Mouse (Mus musculus) myocyte (in vitro differentiated cells): ENCODE results near the gene Chrne. TPM values are rescaled to one million over a fixed set of nuclear protein-coding genes. Genes with fewer than 3 reads are reported as not detected.

Experiments used
- H3K27me3 ChIP-seq: one replicate; pipeline ENCODE4 v1.6.1; 2011; ENCODE audit not compliant: control insufficient read depth, insufficient read depth, insufficient read length
- H3K36me3 ChIP-seq: one replicate; pipeline ENCODE4 v1.6.1; 2011; ENCODE audit not compliant: control insufficient read depth, insufficient read depth
- H3K4me2 ChIP-seq: one replicate; pipeline ENCODE4 v1.6.1; 2011; ENCODE audit warnings: low read depth, control low read depth
- H3K4me3 ChIP-seq: one replicate; pipeline ENCODE4 v1.5.1; 2011; ENCODE audit warnings: mild to moderate bottlenecking, control low read depth, moderate library complexity
- H3K79me2 ChIP-seq: one replicate; pipeline ENCODE4 v1.6.1; 2011; ENCODE audit not compliant: control insufficient read depth, insufficient read depth
- H3ac ChIP-seq: one replicate; pipeline ENCODE4 v1.6.1; 2011; ENCODE audit not compliant: control insufficient read depth, insufficient read length
- CEBPB ChIP-seq: IDR thresholded peaks from 2 replicates; pipeline ENCODE4 v1.6.1; 2011; ENCODE audit warnings: mild to moderate bottlenecking, moderate library complexity; ENCODE audit not compliant: poor library complexity, insufficient read depth, severe bottlenecking
- E2F4 ChIP-seq: IDR thresholded peaks from one replicate; pipeline ENCODE4 v1.6.1; 2011; ENCODE audit warnings: mild to moderate bottlenecking, control low read depth, moderate library complexity; ENCODE audit not compliant: insufficient read depth
- MAX ChIP-seq: IDR thresholded peaks from one replicate; pipeline ENCODE4 v1.6.1; 2011; ENCODE audit warnings: low read depth, mild to moderate bottlenecking, control low read depth
- MYOD1 ChIP-seq, 3 experiments: IDR thresholded peaks; one replicate each; pipeline ENCODE4 v1.6.1; 2011; ENCODE audit warnings: control low read depth in 2 of 3, low read depth in 2 of 3, mild to moderate bottlenecking in 2 of 3, moderate library complexity in 1 of 3; ENCODE audit not compliant: insufficient read length in 2 of 3, control insufficient read depth in 1 of 3
- MYOG ChIP-seq, 3 experiments: IDR thresholded peaks; one replicate each; pipeline ENCODE4 v1.6.1; 2011; ENCODE audit warnings: control low read depth in 2 of 3, low read depth in 2 of 3, mild to moderate bottlenecking in 2 of 3; ENCODE audit not compliant: insufficient read length in 2 of 3, control insufficient read depth in 1 of 3, insufficient read depth in 1 of 3
- POLR2A ChIP-seq: IDR thresholded peaks from one replicate; pipeline ENCODE4 v1.6.1; 2011; ENCODE audit warnings: low read depth, mild to moderate bottlenecking, control low read depth, moderate library complexity; ENCODE audit not compliant: insufficient read length
- POLR2AphosphoS2 ChIP-seq: IDR thresholded peaks from one replicate; pipeline ENCODE4 v1.6.1; 2011; ENCODE audit warnings: low read depth, control low read depth; ENCODE audit not compliant: insufficient read length
- REST ChIP-seq: IDR thresholded peaks from one replicate; pipeline ENCODE4 v1.6.1; 2011; ENCODE audit warnings: mild to moderate bottlenecking, control low read depth, moderate library complexity; ENCODE audit not compliant: insufficient read depth, insufficient read length
- SRF ChIP-seq: IDR thresholded peaks from one replicate; pipeline ENCODE4 v1.6.1; 2011; ENCODE audit warnings: low read depth; ENCODE audit not compliant: control insufficient read depth, insufficient read length
- TCF12 ChIP-seq: IDR thresholded peaks from one replicate; pipeline ENCODE4 v1.6.1; 2011; ENCODE audit warnings: mild to moderate bottlenecking, control low read depth; ENCODE audit not compliant: poor library complexity, insufficient read depth, severe bottlenecking
- TCF3 ChIP-seq: IDR thresholded peaks from one replicate; pipeline ENCODE4 v1.6.1; 2011; ENCODE audit warnings: low read depth, control low read depth; ENCODE audit not compliant: insufficient read length
- USF1 ChIP-seq: IDR thresholded peaks from one replicate; pipeline ENCODE4 v1.6.1; 2011; ENCODE audit warnings: low read depth, mild to moderate bottlenecking, control low read depth, moderate library complexity
- polyA plus RNA-seq: library from polyadenylated mRNA; unstranded; fragments of >200 nt; fragmentation: generic; extraction: Trizol; gene quantifications from one replicate; pipeline ENCODE4 v1.2.1, GENCODE M21; 2012; ENCODE audit warnings: missing spikeins

The Chrne gene
- polyA plus RNA-seq, 1 experiment = 5.3 TPM

DNA sequence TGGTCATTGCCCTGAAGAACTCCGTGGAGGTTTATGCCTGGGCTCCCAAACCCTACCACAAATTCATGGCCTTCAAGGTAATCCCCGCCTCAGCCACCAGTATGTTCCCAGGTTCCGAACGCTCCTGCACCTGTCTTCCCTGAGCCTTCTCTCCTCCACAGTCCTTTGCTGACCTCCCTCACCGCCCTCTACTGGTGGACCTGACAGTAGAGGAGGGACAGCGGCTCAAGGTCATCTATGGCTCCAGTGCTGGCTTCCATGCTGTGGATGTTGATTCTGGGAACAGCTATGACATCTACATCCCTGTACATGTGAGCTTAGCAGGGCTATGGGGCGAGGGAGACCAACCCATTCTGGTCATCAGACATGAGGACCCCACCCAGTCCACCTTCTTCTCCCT is 6.5 kb downstream of the Chrne start:
- Histone ChIP-seq H3K79me2 (no peaks in the 10 kb centered on the region), H3K4me2 (no peak overlapping the region), H3K36me3 (peaks cover 7% of the 10 kb centered on the region), H3K27me3 (no peaks in the 10 kb centered on the region), H3K4me3 (no peak overlapping the region), H3ac (no peak overlapping the region)
- TF ChIP-seq REST (no peak), USF1 (no peak), CEBPB (no peak)

GRCm38 (mm10) chr11:70610752-70611151 is 8.3 kb downstream of the Chrne start:
- no peak for TF ChIP-seq USF1
- no peak for TF ChIP-seq TCF3
- TF ChIP-seq MYOG (IDR thresholded peaks at IDR 0.05; ENCODE audit: control insufficient read depth in 1 of 3, insufficient read depth in 1 of 3, insufficient read length in 2 of 3, low read depth in 2 of 3) = no peak
- TF ChIP-seq REST = no peak
- TF ChIP-seq CEBPB = no peak
- TF ChIP-seq MYOD1 (IDR thresholded peaks at IDR 0.05; ENCODE audit: control insufficient read depth in 1 of 3, insufficient read length in 2 of 3, low read depth in 2 of 3) = no peak
- Histone ChIP-seq H3K27me3 (no peaks in the 10 kb centered on the region), H3K36me3 (peaks cover 7% of the 10 kb centered on the region), H3K79me2 (no peaks in the 10 kb centered on the region), H3K4me2 (no peak overlapping the region), H3ac (no peak overlapping the region), H3K4me3 (no peak overlapping the region)

GRCm38 (mm10) chr11:70608381-70609066 is 10.5 kb downstream of the Chrne start:
- TF ChIP-seq MYOD1 (IDR thresholded peaks at IDR 0.05; ENCODE audit: control insufficient read depth in 1 of 3, insufficient read length in 2 of 3, low read depth in 2 of 3) = no peak
- TF ChIP-seq POLR2AphosphoS2 = no peak
- no peak for TF ChIP-seq POLR2A
- TF ChIP-seq SRF = no peak
- no peak for TF ChIP-seq TCF3
- no peak for TF ChIP-seq REST
- no peak for TF ChIP-seq MYOG (IDR thresholded peaks at IDR 0.05; ENCODE audit: control insufficient read depth in 1 of 3, insufficient read depth in 1 of 3, insufficient read length in 2 of 3, low read depth in 2 of 3)
- no peak for TF ChIP-seq MAX
- Histone ChIP-seq H3K27me3 (no peaks in the 10 kb centered on the region), H3ac (no peak overlapping the region), H3K79me2 (no peaks in the 10 kb centered on the region), H3K4me3 (no peak overlapping the region), H3K36me3 (peaks cover 7% of the 10 kb centered on the region), H3K4me2 (no peak overlapping the region)

- Histone ChIP-seq H3K27me3 (no peaks in the 10 kb centered on the region), H3K79me2 (no peaks in the 10 kb centered on the region), H3K36me3 (peaks cover 6% of the 10 kb centered on the region), H3K4me3 (no peak overlapping the region), H3ac (no peak overlapping the region), H3K4me2 (no peak overlapping the region)
- no peak for TF ChIP-seq E2F4
- no peak for TF ChIP-seq REST
- no peak for TF ChIP-seq SRF
- no peak for TF ChIP-seq MYOG (IDR thresholded peaks at IDR 0.05; ENCODE audit: control insufficient read depth in 1 of 3, insufficient read depth in 1 of 3, insufficient read length in 2 of 3, low read depth in 2 of 3)
- TF ChIP-seq CEBPB = no peak
- no peak for TF ChIP-seq TCF3
- TF ChIP-seq USF1 = no peak
- TF ChIP-seq MAX = no peak
- no peak for TF ChIP-seq POLR2A
- TF ChIP-seq POLR2AphosphoS2 = no peak
- TF ChIP-seq MYOD1 (IDR thresholded peaks at IDR 0.05; ENCODE audit: control insufficient read depth in 1 of 3, insufficient read length in 2 of 3, low read depth in 2 of 3) = no peak
- TF ChIP-seq TCF12 = no peak
These were observed 11.4 kb downstream of the Chrne start for GRCm38 (mm10) chr11:70607611-70608010.

DNA sequence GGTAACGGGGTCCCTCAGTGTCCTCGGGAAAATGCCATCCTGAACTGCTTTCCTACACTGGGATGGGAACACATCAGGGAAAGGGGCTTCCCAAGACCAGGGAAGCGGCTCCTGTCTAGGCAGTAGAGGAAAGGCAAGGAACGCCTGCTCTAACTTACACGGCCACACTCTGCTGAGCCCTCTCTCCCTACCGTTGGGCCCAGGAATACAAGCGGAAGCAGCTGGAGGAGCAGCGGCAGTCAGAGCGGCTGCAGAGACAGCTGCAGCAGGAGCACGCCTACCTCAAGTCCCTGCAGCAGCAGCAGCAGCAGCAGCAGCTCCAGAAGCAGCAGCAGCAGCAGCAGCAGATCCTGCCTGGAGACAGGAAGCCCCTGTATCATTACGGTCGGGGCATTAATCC is 12.3 kb downstream of the Chrne start:
- Histone ChIP-seq H3K79me2 (no peaks in the 10 kb centered on the region), H3K36me3 (peaks cover 2% of the 10 kb centered on the region), H3K4me3 (no peak overlapping the region), H3ac (no peak overlapping the region), H3K27me3 (no peaks in the 10 kb centered on the region), H3K4me2 (no peak overlapping the region)
- TF ChIP-seq MYOD1 (IDR thresholded peaks at IDR 0.05; ENCODE audit: control insufficient read depth in 1 of 3, insufficient read length in 2 of 3, low read depth in 2 of 3) (peak in 2 of 3 experiments; percentile 12 to 52), E2F4 (no peak), MYOG (IDR thresholded peaks at IDR 0.05; ENCODE audit: control insufficient read depth in 1 of 3, insufficient read depth in 1 of 3, insufficient read length in 2 of 3, low read depth in 2 of 3) (peak in 1 of 3 experiments; percentile 39)
